Mouse (Mus musculus) hindbrain, postnatal 0 days (tissue): ENCODE data around the gene Strn4. TPM values are rescaled to one million over a fixed set of nuclear protein-coding genes. Genes with fewer than 3 reads are reported as not detected.

Experiments used
- ATAC-seq: fragments of 200-750 bp; cut with Nextera tagmentation; 2 replicates; pipeline ENCODE4 v1.8.0; 2017; ENCODE audit warnings: mild to moderate bottlenecking, moderate TSS enrichment, moderate library complexity
- DNase-seq: peaks from one replicate; pipeline ENCODE4 v3.0.0-alpha.2; 2015; ENCODE audit warnings: low spot score
- H3K27ac ChIP-seq: fragments of 300-500 bp; sonication (generic); 2 replicates; pipeline ENCODE4 v1.5.1; 2014; ENCODE audit warnings: mild to moderate bottlenecking
- H3K27me3 ChIP-seq: fragments of 300-500 bp; sonication (generic); 2 replicates; pipeline ENCODE4 v1.6.1; 2014; ENCODE audit warnings: low read length, mixed read lengths; ENCODE audit not compliant: insufficient read depth
- H3K36me3 ChIP-seq: fragments of 300-500 bp; sonication (generic); 2 replicates; pipeline ENCODE4 v1.6.1; 2014; ENCODE audit warnings: low read length, mixed read lengths; ENCODE audit not compliant: insufficient read depth
- H3K4me1 ChIP-seq: fragments of 300-500 bp; sonication (generic); 2 replicates; pipeline ENCODE4 v1.6.1; 2014; ENCODE audit warnings: antibody characterized with exemption, low read length, mixed read lengths; ENCODE audit not compliant: insufficient read depth
- H3K4me2 ChIP-seq: fragments of 300-500 bp; sonication (generic); 2 replicates; pipeline ENCODE4 v1.6.1; 2014; ENCODE audit warnings: low read depth, mild to moderate bottlenecking, low read length, moderate library complexity, mixed read lengths
- H3K4me3 ChIP-seq: fragments of 300-500 bp; sonication (generic); 2 replicates; pipeline ENCODE4 v1.5.1; 2014; ENCODE audit warnings: low read length
- H3K9ac ChIP-seq: fragments of 300-500 bp; sonication (generic); replicated peaks from 2 replicates; pipeline ENCODE4 v1.6.1; 2014; ENCODE audit warnings: mild to moderate bottlenecking, low read length, moderate library complexity, mixed read lengths
- H3K9me3 ChIP-seq: fragments of 300-500 bp; sonication (generic); 2 replicates; pipeline ENCODE4 v1.6.1; 2016; ENCODE audit warnings: low read length, mixed read lengths
- CTCF ChIP-seq: IDR thresholded peaks from 2 replicates; pipeline ENCODE4 v1.5.1; 2016; ENCODE audit warnings: antibody characterized with exemption, control low read depth, low read depth
- WGBS: fragments of 180-500 bp; shearing (Covaris S2); extraction: QIAGEN DNeasy Blood & Tissue Kit; methylation state at CpG from one replicate; pipeline ENCODE4 v1.1.7; 2014; 5-methylcytosine and 5-hydroxymethylcytosine counted together
- polyA plus RNA-seq: library from polyadenylated mRNA; unstranded; fragments of >200 nt; fragmentation: Nextera tagmentation; extraction: Ambion mirVana; gene quantifications from 2 replicates; pipeline ENCODE4 v1.2.1, GENCODE M21; 2015
- total RNA-seq: library from RNA; depleted of rRNA; stranded (reverse); fragments of >200 nt; gene quantifications from 2 replicates; pipeline ENCODE4 v1.2.3, GENCODE M21; 2014

Gene Strn4
- total and polyA plus RNA-seq, 2 experiments from 2014 or later: 141 to 234 TPM

GRCm38 (mm10) chr7:16839427-16840108 is 23.9 kb downstream of the Strn4 start:
- Histone ChIP-seq H3K4me2 (no peak overlapping the region), H3K9ac (no peak overlapping the region), H3K36me3 (peaks cover 44% of the 10 kb centered on the region), H3K27me3 (no peaks in the 10 kb centered on the region), H3K27ac (no peak overlapping the region), H3K4me1 (peaks cover 11% of the 10 kb centered on the region; the same call in 1 of the 2 replicates), H3K9me3 (no peaks in the 10 kb centered on the region), H3K4me3 (no peak overlapping the region)
- TF ChIP-seq CTCF: no peak
- WGBS: 92% methylated on average over 12 of the region's 12 CpGs
- no peak for ATAC-seq
- no peak for DNase-seq

GRCm38 (mm10) chr7:16840109-16840491 is 24.4 kb downstream of the Strn4 start:
- H3K27ac ChIP-seq: no peak overlapping the region
- H3K36me3 ChIP-seq: peaks cover 39% of the 10 kb centered on the region
- peaks cover 11% of the 10 kb centered on the region; the same call in 1 of the 2 replicates for H3K4me1 ChIP-seq
- H3K4me2 ChIP-seq: no peak overlapping the region
- no peak overlapping the region for H3K9ac ChIP-seq
- H3K27me3 ChIP-seq: no peaks in the 10 kb centered on the region
- no peak for ATAC-seq
- no peak overlapping the region for H3K4me3 ChIP-seq
- no peak for TF ChIP-seq CTCF
- DNase-seq: no peak
- 91% methylated on average over 2 of the region's 2 CpGs for WGBS
- H3K9me3 ChIP-seq: no peaks in the 10 kb centered on the region

- Histone ChIP-seq H3K4me3 (no peak overlapping the region), H3K27me3 (no peaks in the 10 kb centered on the region), H3K27ac (peak overlapping the region; percentile 45; the same call in 1 of the 2 replicates), H3K4me1 (peaks cover 11% of the 10 kb centered on the region; the same call in 1 of the 2 replicates), H3K36me3 (peaks cover 37% of the 10 kb centered on the region), H3K4me2 (no peak overlapping the region), H3K9ac (no peak overlapping the region), H3K9me3 (no peaks in the 10 kb centered on the region)
- ATAC-seq (no peak), DNase-seq (no peak)
- WGBS: 69% methylated on average over 4 of the region's 4 CpGs
- no peak for TF ChIP-seq CTCF
These were observed 25.4 kb downstream of the Strn4 start for GRCm38 (mm10) chr7:16841078-16841477.

GRCm38 (mm10) chr7:16841561-16842560 is 26.2 kb downstream of the Strn4 start:
- no peaks in the 10 kb centered on the region for H3K27me3 ChIP-seq
- H3K9me3 ChIP-seq: no peaks in the 10 kb centered on the region
- ATAC-seq (no peak), DNase-seq (no peak)
- no peak for TF ChIP-seq CTCF
- H3K27ac ChIP-seq: peak overlapping the region; percentile 58; the same call in 1 of the 2 replicates
- 43% methylated on average over 11 of the region's 11 CpGs for WGBS
- no peak overlapping the region for H3K4me3 ChIP-seq
- peaks cover 37% of the 10 kb centered on the region for H3K36me3 ChIP-seq
- H3K4me2 ChIP-seq: peak overlapping the region; percentile 96
- H3K9ac ChIP-seq: peak overlapping the region; percentile 53; the same call in 1 of the 2 replicates
- peaks cover 11% of the 10 kb centered on the region; the same call in 1 of the 2 replicates for H3K4me1 ChIP-seq

GRCm38 (mm10) chr7:16842645-16843063 is 27.0 kb downstream of the Strn4 start, which contains the start of gene Prkd2:
TSS of gene Prkd2 (plus strand) at chr7:16842902.
- ATAC-seq: peak; percentile 88

DNA sequence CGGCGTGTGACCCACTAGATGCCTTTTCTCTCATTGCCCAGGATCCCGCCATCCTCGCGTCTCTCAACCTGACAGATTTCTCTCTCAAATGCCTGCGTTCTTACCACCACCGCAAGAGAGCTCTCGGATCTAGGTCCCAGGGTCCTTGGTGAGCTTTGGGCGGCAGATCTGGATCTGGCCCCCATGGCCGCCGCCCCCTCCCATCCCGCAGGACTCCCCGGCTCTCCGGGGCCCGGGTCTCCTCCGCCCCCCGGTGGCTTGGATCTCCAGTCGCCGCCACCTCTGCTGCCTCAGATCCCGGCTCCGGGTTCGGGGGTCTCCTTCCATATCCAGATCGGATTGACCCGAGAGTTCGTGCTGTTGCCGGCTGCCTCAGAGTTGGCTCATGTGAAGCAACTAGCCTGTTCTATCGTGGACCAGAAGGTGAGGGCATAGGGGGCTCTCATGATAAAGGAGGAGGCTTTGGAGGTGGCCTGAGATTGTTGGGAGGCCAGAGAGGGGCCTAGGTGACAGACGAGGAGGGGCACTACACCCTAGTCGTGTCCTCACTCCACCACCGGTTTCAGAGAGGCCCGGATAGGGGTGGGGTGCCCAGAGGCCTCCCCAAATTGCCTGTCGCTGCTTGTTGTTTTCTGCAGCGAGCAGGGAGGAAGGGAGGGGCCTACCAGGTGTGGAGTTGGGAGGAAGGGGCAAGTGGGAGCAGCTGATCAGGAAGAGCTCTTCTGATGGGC is 27.9 kb downstream of the Strn4 start:
- no peaks in the 10 kb centered on the region for H3K9me3 ChIP-seq
- ATAC-seq (no peak), DNase-seq (no peak)
- H3K27me3 ChIP-seq: no peaks in the 10 kb centered on the region
- peaks cover 11% of the 10 kb centered on the region; the same call in 1 of the 2 replicates for H3K4me1 ChIP-seq
- H3K4me2 ChIP-seq: peak overlapping the region; percentile 96
- peak overlapping the region; percentile 59 for H3K4me3 ChIP-seq
- WGBS: 2% methylated on average over 33 of the region's 33 CpGs
- peaks cover 20% of the 10 kb centered on the region for H3K36me3 ChIP-seq
- H3K9ac ChIP-seq: peak overlapping the region; percentile 53
- TF ChIP-seq CTCF: no peak
- H3K27ac ChIP-seq: peak overlapping the region; percentile 58; the same call in 1 of the 2 replicates

More at GRCm38 (mm10) chr7:16842645-16843063, 27.0 kb downstream of the Strn4 start, which contains the start of gene Prkd2:
- H3K4me2 ChIP-seq: peak within 1 kb of the TSS; percentile 96
- peak; percentile 92 for DNase-seq
- peaks cover 11% of the 10 kb centered on the region; the same call in 1 of the 2 replicates for H3K4me1 ChIP-seq
- peak within 1 kb of the TSS; percentile 59 for H3K4me3 ChIP-seq
- no peak for TF ChIP-seq CTCF
- peak within 1 kb of the TSS; percentile 58; the same call in 1 of the 2 replicates for H3K27ac ChIP-seq
- peak within 1 kb of the TSS; percentile 53 for H3K9ac ChIP-seq
- H3K9me3 ChIP-seq: no peaks in the 10 kb centered on the region
- H3K36me3 ChIP-seq: peaks cover 29% of the 10 kb centered on the region
- 3% methylated on average over 32 of the region's 32 CpGs for WGBS
- no peaks in the 10 kb centered on the region for H3K27me3 ChIP-seq
